Mouse (Mus musculus) CH12.LX (cell line): ENCODE results near the gene Lpar3. TPM values are rescaled to one million over a fixed set of nuclear protein-coding genes. Genes with fewer than 3 reads are reported as not detected.

Experiments used
- DNase-seq: peaks from one replicate; pipeline ENCODE4 v3.0.0-alpha.2; 2013; ENCODE audit errors: extremely low read depth
- H3K27ac ChIP-seq: 2 replicates; pipeline ENCODE4 v1.5.1; 2012; ENCODE audit warnings: low read depth, mild to moderate bottlenecking, control low read depth, moderate library complexity; ENCODE audit not compliant: insufficient read depth
- H3K27me3 ChIP-seq: replicated peaks from 2 replicates; pipeline ENCODE3; 2012; ENCODE audit warnings: inconsistent platforms
- H3K36me3 ChIP-seq, 2 experiments: replicated peaks in 1 of 2; 2 replicates each; pipeline versions ENCODE3 to v1.6.1; 2012; ENCODE audit warnings: inconsistent platforms in 1 of 2, low read length in 1 of 2, mild to moderate bottlenecking in 1 of 2, mixed read lengths in 1 of 2, moderate library complexity in 1 of 2; ENCODE audit not compliant: control insufficient read depth in 1 of 2, insufficient read depth in 1 of 2
- H3K4me1 ChIP-seq, 2 experiments: 2 replicates each; pipeline ENCODE4 v1.6.1; 2012; ENCODE audit warnings: inconsistent platforms in 1 of 2, moderate library complexity in 1 of 2; ENCODE audit not compliant: insufficient read depth in 2 of 2, control insufficient read depth in 1 of 2
- H3K4me2 ChIP-seq: 2 replicates; pipeline ENCODE4 v1.6.1; 2012; ENCODE audit warnings: low read depth, mild to moderate bottlenecking, control low read depth; ENCODE audit not compliant: poor library complexity, insufficient read depth, severe bottlenecking
- H3K4me3 ChIP-seq, 3 experiments: fragments of 150-350 bp in 1 of 3; sonication (generic) in 1 of 3; replicated peaks in 1 of 3; 2 replicates each; pipeline versions ENCODE3 to v1.5.1; 2011 to 2012; ENCODE audit warnings: low read depth in 2 of 3, low read length in 2 of 3, mild to moderate bottlenecking in 2 of 3, moderate library complexity in 2 of 3, control low read depth in 1 of 3, improper control_type of control experiment in 1 of 3, inconsistent platforms in 1 of 3, mixed read lengths in 1 of 3; ENCODE audit not compliant: poor library complexity in 1 of 3
- H3K79me2 ChIP-seq: replicated peaks from 2 replicates; pipeline ENCODE4 v1.6.1; 2012; ENCODE audit warnings: mild to moderate bottlenecking, moderate library complexity; ENCODE audit not compliant: control insufficient read depth, poor library complexity, insufficient read depth, severe bottlenecking; ENCODE audit errors: extremely low read depth
- H3K9ac ChIP-seq: 2 replicates; pipeline ENCODE4 v1.6.1; 2012; ENCODE audit warnings: low read depth, mild to moderate bottlenecking, control low read depth, moderate library complexity; ENCODE audit not compliant: insufficient read depth
- H3K9me3 ChIP-seq: replicated peaks from 2 replicates; pipeline ENCODE3; 2012; ENCODE audit warnings: low read length, inconsistent platforms, mixed read lengths
- BHLHE40 ChIP-seq: IDR thresholded peaks from 2 replicates; pipeline ENCODE4 v1.6.1; 2011; ENCODE audit warnings: mild to moderate bottlenecking, low read depth, low read length, improper control_type of control experiment
- CHD2 ChIP-seq: IDR thresholded peaks from 2 replicates; pipeline ENCODE4 v1.6.1; 2011; ENCODE audit warnings: low read length, improper control_type of control experiment
- ETS1 ChIP-seq: conservative IDR thresholded peaks from 2 replicates; pipeline ENCODE4 v1.6.1; 2012; ENCODE audit warnings: low read depth, mild to moderate bottlenecking, inconsistent platforms, low read length, improper control_type of control experiment, moderate library complexity
- JUND ChIP-seq: conservative IDR thresholded peaks from 2 replicates; pipeline ENCODE4 v1.6.1; 2011; ENCODE audit warnings: low read depth, low read length, improper control_type of control experiment
- KAT2A ChIP-seq: IDR thresholded peaks from 2 replicates; pipeline ENCODE4 v1.6.1; 2012; ENCODE audit warnings: low read length, improper control_type of control experiment, inconsistent platforms; ENCODE audit not compliant: insufficient replicate concordance
- MAX ChIP-seq: IDR thresholded peaks from 2 replicates; pipeline ENCODE4 v1.6.1; 2011; ENCODE audit warnings: low read length, improper control_type of control experiment
- MXI1 ChIP-seq: IDR thresholded peaks from 2 replicates; pipeline ENCODE4 v1.6.1; 2011; ENCODE audit warnings: mild to moderate bottlenecking, low read depth, low read length, improper control_type of control experiment
- MYC ChIP-seq: IDR thresholded peaks from 2 replicates; pipeline ENCODE4 v1.6.1; 2011; ENCODE audit warnings: low read depth, mild to moderate bottlenecking, improper control_type of control experiment, low read length
- NELFE ChIP-seq: IDR thresholded peaks from 2 replicates; pipeline ENCODE4 v1.6.1; 2011; ENCODE audit warnings: low read depth, low read length, improper control_type of control experiment
- NRF1 ChIP-seq: IDR thresholded peaks from 2 replicates; pipeline ENCODE4 v1.6.1; 2014; ENCODE audit warnings: low read depth, mild to moderate bottlenecking, inconsistent platforms, low read length, improper control_type of control experiment, moderate library complexity
- POLR2A ChIP-seq: IDR thresholded peaks from 2 replicates; pipeline ENCODE4 v1.6.1; 2011; ENCODE audit warnings: low read depth, mild to moderate bottlenecking, improper control_type of control experiment, low read length
- SIN3A ChIP-seq: IDR thresholded peaks from 2 replicates; pipeline ENCODE4 v1.6.1; 2012; ENCODE audit warnings: low read length, improper control_type of control experiment, inconsistent platforms
- SMC3 ChIP-seq: IDR thresholded peaks from 2 replicates; pipeline ENCODE4 v1.6.1; 2011; ENCODE audit warnings: low read depth, low read length, improper control_type of control experiment
- TBP ChIP-seq: conservative IDR thresholded peaks from 2 replicates; pipeline ENCODE4 v1.6.1; 2011; ENCODE audit warnings: low read depth, low read length, improper control_type of control experiment
- TCF12 ChIP-seq: IDR thresholded peaks from 2 replicates; pipeline ENCODE4 v1.6.1; 2014; ENCODE audit warnings: low read depth, mild to moderate bottlenecking, inconsistent platforms, low read length, improper control_type of control experiment
- ZC3H11A ChIP-seq: IDR thresholded peaks from 2 replicates; pipeline ENCODE4 v1.6.1; 2012; ENCODE audit warnings: low read depth, mild to moderate bottlenecking, inconsistent platforms, low read length, improper control_type of control experiment
- ZKSCAN1 ChIP-seq: IDR thresholded peaks from 2 replicates; pipeline ENCODE4 v1.6.1; 2012; ENCODE audit warnings: low read depth, inconsistent platforms, low read length, improper control_type of control experiment, borderline replicate concordance
- ZMIZ1 ChIP-seq: IDR thresholded peaks from 2 replicates; pipeline ENCODE4 v1.6.1; 2012; ENCODE audit warnings: low read depth, mild to moderate bottlenecking, inconsistent platforms, low read length, improper control_type of control experiment
- dilution Hi-C: fragments of 300-500 bp; cut with MboI; formaldehyde crosslinking; loops from 2 replicates; pipeline ENCODE4 v1.14.3; 2020; ENCODE audit warnings: low sequenced_read_pairs; ENCODE audit not compliant: extremely low pct_unique_long_range_greater_than_20kb, extremely low pct_ligation_motif_present
- in situ Hi-C: fragments of 300-500 bp; cut with MboI; formaldehyde crosslinking; loops from 3 replicates; pipeline ENCODE4 v1.14.3; 2019; ENCODE audit warnings: low sequenced_read_pairs, low pct_ligation_motif_present, low pct_unique_long_range_greater_than_20kb, mixed read lengths
- polyA plus RNA-seq: library from polyadenylated mRNA; unstranded; fragments of >175 nt; gene quantifications from 2 replicates; pipeline ENCODE4 v1.2.1, GENCODE M21; 2012; ENCODE audit warnings: low read depth; ENCODE audit not compliant: insufficient read length
- total RNA-seq, 2 experiments: library from RNA; depleted of rRNA; stranded (reverse); fragments of 300-350 nt in 1 of 2; fragments of >200 nt in 1 of 2; gene quantifications; 2 replicates each; pipeline ENCODE4 v1.2.3; 2012 to 2014

Lpar3 gene
- total and polyA plus RNA-seq, 3 experiments, result not detected

GRCm38 (mm10) chr3:146262536-146262935 lies 41.8 kb downstream of the Lpar3 start:
- dilution Hi-C loops, result no loop called here
- no peak overlapping the region for H3K4me3 ChIP-seq
- TF ChIP-seq ZC3H11A, result no peak
- TF ChIP-seq ZMIZ1, result no peak
- no peak for TF ChIP-seq SIN3A
- no peak for TF ChIP-seq KAT2A

GRCm38 (mm10) chr3:146264146-146264545 lies 43.4 kb downstream of the Lpar3 start:
- H3K4me1 ChIP-seq, result peaks cover 4 to 5% of the 10 kb centered on the region in 2 experiments; a peak in 3 of 4 replicates
- dilution Hi-C loops (no loop called here), in situ Hi-C loops (no loop called here)
- no peaks in the 10 kb centered on the region for H3K9me3 ChIP-seq
- H3K27me3 ChIP-seq, result peaks cover 9% of the 10 kb centered on the region
- H3K27ac ChIP-seq, result no peak overlapping the region
- DNase-seq, result no peak
- no peak overlapping the region for H3K4me3 ChIP-seq
- no peak overlapping the region for H3K9ac ChIP-seq
- H3K4me2 ChIP-seq, result no peak overlapping the region
- H3K79me2 ChIP-seq, result no peaks in the 10 kb centered on the region
- no peak for TF ChIP-seq TCF12
- no peak for TF ChIP-seq SMC3
- no peak for TF ChIP-seq NRF1
- no peak for TF ChIP-seq ETS1
- no peak for TF ChIP-seq MYC
- no peak for TF ChIP-seq ZKSCAN1
- TF ChIP-seq TBP, result no peak
- no peak for TF ChIP-seq MXI1
- TF ChIP-seq MAX, result no peak
- TF ChIP-seq KAT2A, result no peak
- no peaks in the 10 kb centered on the region for H3K36me3 ChIP-seq

More at GRCm38 (mm10) chr3:146262536-146262935, 41.8 kb downstream of the Lpar3 start:
- H3K9me3 ChIP-seq, result no peaks in the 10 kb centered on the region
- H3K27ac ChIP-seq, result no peak overlapping the region
- peaks cover 2 to 18% of the 10 kb centered on the region in 2 experiments; a peak in 2 of 4 replicates for H3K4me1 ChIP-seq
- no peaks in the 10 kb centered on the region for H3K36me3 ChIP-seq
- H3K27me3 ChIP-seq, result peaks cover 11% of the 10 kb centered on the region
- in situ Hi-C loops, result no loop called here
- DNase-seq, result no peak
- no peak overlapping the region for H3K9ac ChIP-seq
- no peaks in the 10 kb centered on the region for H3K79me2 ChIP-seq
- no peak overlapping the region for H3K4me2 ChIP-seq

GRCm38 (mm10) chr3:146265545-146266130 lies 44.9 kb downstream of the Lpar3 start:
- Histone ChIP-seq H3K36me3 (no peaks in the 10 kb centered on the region), H3K9me3 (no peaks in the 10 kb centered on the region), H3K4me3 (no peak overlapping the region), H3K4me1 (peaks cover 4 to 5% of the 10 kb centered on the region in 2 experiments; a peak in 3 of 4 replicates), H3K27ac (no peak overlapping the region), H3K27me3 (peaks cover 9% of the 10 kb centered on the region), H3K79me2 (no peaks in the 10 kb centered on the region), H3K9ac (no peak overlapping the region), H3K4me2 (no peak overlapping the region)
- dilution Hi-C loops (no loop called here), in situ Hi-C loops (no loop called here)
- no peak for DNase-seq
- TF ChIP-seq ZC3H11A (no peak), JUND (no peak), BHLHE40 (no peak), TCF12 (no peak), POLR2A (no peak), NELFE (no peak), MXI1 (no peak), CHD2 (no peak)
